Mouse (Mus musculus): ENCODE data around the gene Itpkc.

DNA sequence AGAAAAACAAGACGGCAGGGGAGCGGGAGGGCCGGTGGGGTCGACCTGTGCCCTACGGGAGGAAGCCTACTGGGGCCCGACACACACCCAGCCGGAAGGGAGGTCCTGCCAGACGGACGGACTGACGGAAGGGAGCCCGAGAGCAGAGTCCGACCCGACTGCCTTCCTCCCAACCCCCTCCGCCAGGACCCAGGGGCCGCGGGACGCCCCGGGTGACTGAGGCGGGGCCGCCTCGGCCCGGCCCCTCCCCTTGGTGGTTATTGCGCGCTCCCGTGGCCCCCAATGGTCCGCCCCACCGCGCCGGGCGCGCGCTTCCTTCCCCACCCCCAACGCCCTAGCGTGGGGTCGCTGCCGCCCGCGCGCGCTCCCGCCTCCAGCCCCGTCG, 62.2 kb downstream of the Itpkc start:
- TF ChIP-seq GATA1 (IDR thresholded peaks at IDR 0.05; ENCODE audit: borderline replicate concordance, low read length) (no peak), FLI1 (IDR thresholded peaks at IDR 0.05; ENCODE audit: low read length) (no peak)

Measured in megakaryocyte, embryonic 14.5 days (primary cell).